Mouse (Mus musculus): ENCODE measurements around the gene Plekhh1. TPM values are rescaled to one million over a fixed set of nuclear protein-coding genes. Genes with fewer than 3 reads are reported as not detected.
A peak's percentile ranks its signal among the peaks of the same experiment; 100 is the strongest.

Plekhh1 gene
- total and polyA plus RNA-seq, 3 experiments = 0.27 to 1.9 (median 0.69) TPM

- Histone ChIP-seq H3K36me3 (replicated peaks in 1 of 2; ENCODE audit: control insufficient read depth in 1 of 2, insufficient read depth in 1 of 2, low read length in 1 of 2) (peaks cover 7 to 15% of the 10 kb centered on the region in 2 experiments), H3K4me2 (ENCODE audit: insufficient read depth, low read depth, poor library complexity, severe bottlenecking) (peak overlapping the region; percentile 90), H3K27me3 (replicated peaks) (no peaks in the 10 kb centered on the region), H3K9ac (ENCODE audit: insufficient read depth, low read depth) (peak overlapping the region; percentile 18; the same call in 1 of the 2 replicates), H3K4me3 (replicated peaks in 1 of 3; ENCODE audit: low read depth in 2 of 3, low read length in 2 of 3, poor library complexity in 1 of 3) (peak overlapping the region in 2 of 3 experiments; percentile 64 to 72), H3K4me1 (ENCODE audit: control insufficient read depth in 1 of 2, insufficient read depth in 2 of 2) (peaks cover 20 to 64% of the 10 kb centered on the region in 2 experiments), H3K27ac (ENCODE audit: insufficient read depth, low read depth) (peak overlapping the region; percentile 64), H3K9me3 (replicated peaks; ENCODE audit: low read length) (no peaks in the 10 kb centered on the region), H3K79me2 (replicated peaks; ENCODE audit: control insufficient read depth, extremely low read depth, insufficient read depth, poor library complexity, severe bottlenecking) (0 out of 2 replicates have a peak, but pooled peaks cover 2% of the 10 kb centered on the region)
- TF ChIP-seq IRF4 (IDR thresholded peaks at IDR 0.05; ENCODE audit: low read depth, low read length) = no peak
- peak; percentile 79 for TF ChIP-seq BHLHE40 (IDR thresholded peaks at IDR 0.05; ENCODE audit: low read depth, low read length)
- in situ Hi-C loops (cut with MboI; ENCODE audit: low pct_ligation_motif_present, low pct_unique_long_range_greater_than_20kb, low sequenced_read_pairs) (no loop called here), dilution Hi-C loops (cut with MboI; ENCODE audit: extremely low pct_ligation_motif_present, extremely low pct_unique_long_range_greater_than_20kb, low sequenced_read_pairs) (no loop called here)
- no peak for DNase-seq (ENCODE audit: extremely low read depth)
Measured at GRCm38 (mm10) chr12:78981131-78981530, 47.8 kb upstream of the Plekhh1 start.

GRCm38 (mm10) chr12:78981938-78982825 is 46.8 kb upstream of the Plekhh1 start:
- Histone ChIP-seq H3K4me1 (ENCODE audit: control insufficient read depth in 1 of 2, insufficient read depth in 2 of 2) (peaks cover 17 to 53% of the 10 kb centered on the region in 2 experiments), H3K79me2 (replicated peaks; ENCODE audit: control insufficient read depth, extremely low read depth, insufficient read depth, poor library complexity, severe bottlenecking) (0 out of 2 replicates have a peak, but pooled peaks cover 2% of the 10 kb centered on the region), H3K27me3 (replicated peaks) (no peaks in the 10 kb centered on the region), H3K4me2 (ENCODE audit: insufficient read depth, low read depth, poor library complexity, severe bottlenecking) (no peak overlapping the region), H3K9ac (ENCODE audit: insufficient read depth, low read depth) (no peak overlapping the region), H3K27ac (ENCODE audit: insufficient read depth, low read depth) (no peak overlapping the region), H3K9me3 (replicated peaks; ENCODE audit: low read length) (no peaks in the 10 kb centered on the region), H3K4me3 (replicated peaks in 1 of 3; ENCODE audit: low read depth in 2 of 3, low read length in 2 of 3, poor library complexity in 1 of 3) (no peak overlapping the region), H3K36me3 (replicated peaks in 1 of 2; ENCODE audit: control insufficient read depth in 1 of 2, insufficient read depth in 1 of 2, low read length in 1 of 2) (peaks cover under 1 to 6% of the 10 kb centered on the region in 2 experiments)
- in situ Hi-C loops (cut with MboI; ENCODE audit: low pct_ligation_motif_present, low pct_unique_long_range_greater_than_20kb, low sequenced_read_pairs) = no loop called here
- TF ChIP-seq USF1 (IDR thresholded peaks at IDR 0.05; ENCODE audit: low read depth, low read length) (no peak), MAX (IDR thresholded peaks at IDR 0.05; ENCODE audit: low read length) (no peak), UBTF (IDR thresholded peaks at IDR 0.05; ENCODE audit: low read depth, low read length) (no peak), BHLHE40 (IDR thresholded peaks at IDR 0.05; ENCODE audit: low read depth, low read length) (no peak), NELFE (IDR thresholded peaks at IDR 0.05; ENCODE audit: low read depth, low read length) (no peak), RAD21 (IDR thresholded peaks at IDR 0.05; ENCODE audit: low read depth, low read length) (peak; percentile 3), HCFC1 (IDR thresholded peaks at IDR 0.05; ENCODE audit: low read depth, low read length) (no peak), ETS1 (conservative IDR thresholded peaks at IDR 0.05; ENCODE audit: low read depth, low read length) (0 out of 2 replicates have a peak, but pooled peaks have one; percentile 8), RCOR1 (conservative IDR thresholded peaks at IDR 0.05; ENCODE audit: low read depth, low read length) (no peak), MXI1 (IDR thresholded peaks at IDR 0.05; ENCODE audit: low read depth, low read length) (no peak), CHD1 (IDR thresholded peaks at IDR 0.05; ENCODE audit: low read depth, low read length) (no peak), NRF1 (IDR thresholded peaks at IDR 0.05; ENCODE audit: low read depth, low read length) (no peak), PAX5 (IDR thresholded peaks at IDR 0.05; ENCODE audit: low read length) (no peak), ZMIZ1 (IDR thresholded peaks at IDR 0.05; ENCODE audit: low read depth, low read length) (no peak), SMC3 (IDR thresholded peaks at IDR 0.05; ENCODE audit: low read depth, low read length) (peak; percentile 3; the same call in 1 of the 2 replicates), JUND (conservative IDR thresholded peaks at IDR 0.05; ENCODE audit: low read depth, low read length) (no peak), POLR2AphosphoS2 (IDR thresholded peaks at IDR 0.05; ENCODE audit: low read depth, low read length) (no peak), TCF12 (IDR thresholded peaks at IDR 0.05; ENCODE audit: low read depth, low read length) (no peak), MYC (IDR thresholded peaks at IDR 0.05; ENCODE audit: low read depth, low read length) (no peak), SIN3A (IDR thresholded peaks at IDR 0.05; ENCODE audit: low read length) (no peak), E2F4 (IDR thresholded peaks at IDR 0.05; ENCODE audit: insufficient replicate concordance, low read depth, low read length) (no peak), EP300 (IDR thresholded peaks at IDR 0.05; ENCODE audit: low read length) (no peak), ZC3H11A (IDR thresholded peaks at IDR 0.05; ENCODE audit: low read depth, low read length) (no peak), USF2 (conservative IDR thresholded peaks at IDR 0.05; ENCODE audit: low read depth, low read length) (no peak), IRF4 (IDR thresholded peaks at IDR 0.05; ENCODE audit: low read depth, low read length) (no peak), MAFK (IDR thresholded peaks at IDR 0.05; ENCODE audit: insufficient replicate concordance, low read length) (0 out of 2 replicates have a peak, but pooled peaks have one; percentile 6)
- no peak for DNase-seq (ENCODE audit: extremely low read depth)
- dilution Hi-C loops (cut with MboI; ENCODE audit: extremely low pct_ligation_motif_present, extremely low pct_unique_long_range_greater_than_20kb, low sequenced_read_pairs) = no loop called here
